Mouse (Mus musculus) bone marrow, adult 2 months (tissue): Measurements from ENCODE around the gene Ucp3.

ENCODE experiments used
- CTCF ChIP-seq: fragments of 200-500 bp; IDR thresholded peaks from 2 replicates; pipeline ENCODE4 v1.5.1; 2011; ENCODE audit warnings: low read length, control low read depth; ENCODE audit not compliant: control insufficient read depth, insufficient read depth
- POLR2A ChIP-seq: fragments of 200-500 bp; IDR thresholded peaks from 2 replicates; pipeline ENCODE4 v1.6.1; 2011; ENCODE audit warnings: low read depth, mild to moderate bottlenecking, control low read depth, low read length, borderline replicate concordance; ENCODE audit not compliant: control insufficient read depth

DNA sequence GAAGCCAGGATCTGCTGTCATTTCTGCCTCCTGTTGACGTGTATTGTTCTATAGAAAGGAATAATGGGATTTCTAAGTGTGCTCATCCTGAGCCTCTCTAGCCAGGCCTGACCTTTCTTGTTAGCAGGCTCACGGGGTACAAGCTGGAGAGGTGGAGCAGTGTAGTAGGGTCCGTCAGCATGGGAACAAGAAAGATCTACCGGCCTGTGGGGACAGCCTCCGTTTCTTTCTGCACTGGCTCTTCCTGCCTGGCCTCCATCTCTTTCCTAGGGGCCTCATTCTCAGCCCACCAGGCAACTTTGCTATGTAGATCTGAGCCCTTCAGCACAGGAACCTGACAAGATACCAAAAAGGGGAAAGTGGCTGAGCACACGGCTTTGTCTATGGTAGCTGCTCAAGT, 4.0 kb upstream of the Ucp3 start:
- no peak for TF ChIP-seq CTCF
- TF ChIP-seq POLR2A = no peak
